Mouse (Mus musculus) cerebellum, adult 9-11 months (tissue): Measurements from ENCODE around the gene Zmynd8.

Experiments
- DNase-seq: peaks from one replicate; pipeline ENCODE4 v3.0.0; 2022

The Zmynd8 gene

GRCm38 (mm10) chr2:165878907-165879361 is 19.9 kb downstream of the Zmynd8 start:
- DNase-seq: no peak

GRCm38 (mm10) chr2:165878021-165878585 is 20.7 kb downstream of the Zmynd8 start:
- no peak for DNase-seq

DNA sequence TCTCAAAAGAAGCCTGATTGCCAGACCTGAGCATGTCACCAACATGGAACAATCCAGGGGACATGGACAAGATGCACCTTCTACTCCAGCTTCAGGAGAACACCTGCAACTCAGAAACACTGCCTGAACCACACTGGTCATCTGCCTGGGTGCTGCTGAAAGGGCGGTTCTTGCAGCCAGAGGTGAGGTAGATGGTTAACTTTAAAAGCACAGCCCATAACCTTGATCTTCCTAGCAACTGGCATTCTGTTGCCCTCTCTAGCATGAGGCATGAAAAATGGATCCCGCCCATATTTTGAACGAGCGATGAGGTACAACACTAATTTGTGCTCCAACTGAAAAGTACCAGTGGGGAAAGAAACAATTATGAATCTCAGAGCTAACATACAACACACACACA is 21.6 kb downstream of the Zmynd8 start:
- no peak for DNase-seq

DNA sequence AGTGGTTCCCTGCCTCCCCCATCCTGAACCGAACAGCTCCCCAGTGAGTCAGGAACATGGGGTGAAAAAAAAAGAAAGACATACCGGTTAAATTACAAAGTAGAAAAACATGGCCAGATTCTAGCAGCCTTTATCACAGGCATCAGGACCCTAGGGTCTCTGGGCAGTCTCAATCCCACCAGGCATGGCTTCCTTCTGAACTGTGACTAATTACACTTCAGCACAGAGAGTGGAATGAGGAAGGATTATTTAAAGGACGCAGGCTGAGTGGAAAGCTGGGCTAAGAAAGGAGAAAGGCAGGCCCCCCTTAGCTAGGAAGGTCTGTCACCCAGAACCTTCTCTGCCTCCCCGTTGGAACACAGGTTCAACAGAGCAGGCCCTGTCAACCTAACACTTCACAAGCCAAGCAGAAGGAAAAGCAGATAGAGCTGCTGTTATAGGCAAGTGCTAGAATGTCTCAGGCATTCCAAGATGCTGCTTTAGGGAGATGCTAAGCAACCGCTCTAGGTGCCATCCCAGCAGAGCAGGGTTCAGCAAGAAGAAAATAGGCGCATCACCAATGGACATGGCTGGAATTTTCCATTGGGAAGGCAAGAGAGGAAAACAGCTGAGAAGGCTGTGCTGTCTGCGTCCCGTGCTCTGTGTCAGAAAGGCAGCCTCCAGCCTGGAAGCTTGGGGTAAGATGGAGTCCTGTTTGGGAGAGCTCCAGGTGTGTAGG is 22.5 kb downstream of the Zmynd8 start:
- peak; percentile 74 for DNase-seq

DNA sequence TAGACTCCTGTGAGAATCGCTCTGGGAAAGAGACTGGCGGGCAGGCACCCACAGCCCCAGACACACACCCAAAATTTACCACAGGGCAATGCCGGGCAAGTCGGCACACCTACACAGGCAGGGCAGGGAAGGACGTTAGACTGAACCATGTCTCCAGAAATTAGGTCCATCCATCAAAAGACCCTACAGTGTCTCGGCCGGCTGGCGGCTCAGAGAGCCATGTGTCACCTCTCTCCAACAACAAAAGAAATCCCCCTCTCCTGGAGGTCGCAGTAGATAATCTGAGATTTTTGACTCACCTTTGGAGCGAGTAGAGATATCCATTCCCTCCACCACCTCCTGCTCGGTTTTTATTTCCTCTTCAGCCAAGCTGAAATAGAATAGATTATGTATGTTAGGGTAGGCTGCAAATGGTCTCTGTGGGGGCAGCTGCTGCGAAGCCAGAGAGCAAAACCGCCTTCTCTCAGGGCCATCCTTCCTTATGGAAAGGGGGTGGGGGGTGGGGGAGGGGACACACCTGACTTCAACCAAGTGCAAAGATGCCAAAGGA is 23.3 kb downstream of the Zmynd8 start:
- no peak for DNase-seq

DNA sequence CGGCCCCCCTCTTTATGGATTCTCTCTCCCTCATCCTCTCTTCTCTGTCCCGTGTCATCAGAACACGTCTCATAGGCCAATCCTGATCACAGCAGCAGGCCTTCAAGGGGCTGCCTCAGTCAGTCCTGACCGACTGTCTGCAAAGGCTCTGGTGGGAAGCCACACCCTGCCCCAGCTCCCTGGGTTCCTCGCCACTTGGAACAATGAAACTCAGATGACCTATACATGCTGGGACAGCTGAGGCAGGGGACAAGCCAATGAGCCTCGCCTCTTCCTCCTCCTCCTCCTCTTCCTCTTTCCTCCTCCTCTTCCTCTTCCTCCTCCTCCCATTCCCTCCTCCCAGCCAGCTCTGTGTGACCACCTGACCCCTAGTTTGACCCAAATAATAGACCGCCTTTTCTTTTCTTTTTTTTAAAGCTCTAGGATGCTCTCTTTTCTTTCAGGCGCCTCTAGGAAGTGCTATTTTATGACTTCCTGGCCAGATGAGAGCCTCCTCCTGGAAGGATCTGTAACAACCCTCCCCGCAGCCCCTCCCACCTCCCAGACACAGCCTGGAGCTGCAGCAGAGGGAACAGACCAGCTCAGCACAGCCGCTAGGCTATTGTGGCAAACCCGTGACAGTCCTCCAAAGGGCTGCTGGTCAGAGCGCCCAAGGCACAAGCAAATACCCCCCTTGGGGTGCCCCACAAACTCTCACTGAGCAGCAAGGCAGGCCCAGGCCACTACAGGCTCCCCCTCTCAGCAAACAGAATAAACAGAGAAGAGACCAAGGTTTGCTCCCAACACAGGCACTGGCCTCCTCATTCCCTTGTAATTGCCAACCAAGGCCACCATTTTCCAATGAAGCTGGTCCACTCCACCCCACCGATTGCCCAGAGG is 24.1 kb downstream of the Zmynd8 start:
- DNase-seq: peak; percentile 87

GRCm38 (mm10) chr2:165873777-165874176 is 25.0 kb downstream of the Zmynd8 start:
- DNase-seq: peak; percentile 56

GRCm38 (mm10) chr2:165873196-165873595 is 25.6 kb downstream of the Zmynd8 start:
- DNase-seq: no peak

- no peak for DNase-seq
Observed at GRCm38 (mm10) chr2:165869257-165869656, 29.6 kb downstream of the Zmynd8 start.

GRCm38 (mm10) chr2:165868522-165869175 is 30.2 kb downstream of the Zmynd8 start:
- DNase-seq: peak; percentile 63

DNA sequence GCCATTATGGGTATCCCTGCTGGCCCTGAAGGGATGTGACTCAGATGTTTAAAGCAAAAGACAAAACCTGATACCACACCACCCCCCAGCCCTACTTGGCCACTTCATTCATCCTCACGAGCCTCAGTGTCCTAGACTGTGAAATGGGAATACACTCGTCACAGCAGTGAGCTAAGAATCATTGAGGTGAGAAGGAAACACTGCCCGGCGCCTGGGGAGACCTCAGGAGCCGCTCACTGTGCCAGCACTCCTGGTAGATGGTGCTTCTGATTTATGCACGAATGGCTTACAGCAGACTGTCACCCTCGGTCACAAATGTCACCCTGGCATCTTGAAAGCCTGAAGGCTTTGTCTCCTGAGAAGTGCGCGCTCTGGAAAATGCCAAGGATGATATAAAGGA is 31.3 kb downstream of the Zmynd8 start:
- no peak for DNase-seq

DNA sequence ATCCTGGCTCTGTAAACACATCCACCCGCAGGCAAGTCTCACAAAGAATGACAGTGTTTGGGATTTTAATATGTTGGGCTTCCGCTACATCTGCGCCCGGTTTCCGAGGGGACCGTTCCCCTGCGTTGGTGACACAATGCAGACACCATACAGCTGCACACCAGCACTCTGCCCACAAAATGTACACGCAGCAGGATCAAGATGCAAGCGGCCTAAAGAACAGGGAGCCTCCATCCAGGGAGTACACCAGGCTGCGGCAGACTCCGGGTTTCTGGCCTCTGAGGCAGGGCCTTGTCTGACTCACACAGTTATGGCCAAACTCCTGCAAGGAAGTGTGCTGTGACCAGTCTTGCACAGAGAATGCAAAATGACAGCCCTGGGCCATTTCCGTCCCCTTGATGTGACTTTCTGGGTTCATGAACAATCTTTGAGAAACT is 31.8 kb downstream of the Zmynd8 start:
- peak; percentile 69 for DNase-seq

GRCm38 (mm10) chr2:165866412-165866811 is 32.4 kb downstream of the Zmynd8 start:
- DNase-seq: no peak

DNA sequence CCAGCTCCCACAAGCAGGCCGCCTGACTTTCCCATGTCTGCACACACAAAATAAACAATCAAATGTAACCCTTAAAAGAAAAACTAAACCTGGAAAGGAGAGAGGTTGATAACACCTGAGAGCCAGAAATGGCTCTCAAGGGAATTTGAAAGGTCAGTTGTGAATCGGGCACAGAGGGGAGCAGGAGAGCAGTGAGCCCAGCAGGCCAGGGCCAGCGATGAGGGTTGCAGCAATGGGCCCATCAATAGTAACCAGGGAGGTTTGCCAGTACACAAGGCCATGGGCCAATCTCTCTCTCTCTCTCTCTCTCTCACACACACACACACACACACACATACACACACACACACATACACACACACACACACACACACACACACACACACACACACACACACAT is 34.0 kb downstream of the Zmynd8 start:
- DNase-seq: no peak

DNA sequence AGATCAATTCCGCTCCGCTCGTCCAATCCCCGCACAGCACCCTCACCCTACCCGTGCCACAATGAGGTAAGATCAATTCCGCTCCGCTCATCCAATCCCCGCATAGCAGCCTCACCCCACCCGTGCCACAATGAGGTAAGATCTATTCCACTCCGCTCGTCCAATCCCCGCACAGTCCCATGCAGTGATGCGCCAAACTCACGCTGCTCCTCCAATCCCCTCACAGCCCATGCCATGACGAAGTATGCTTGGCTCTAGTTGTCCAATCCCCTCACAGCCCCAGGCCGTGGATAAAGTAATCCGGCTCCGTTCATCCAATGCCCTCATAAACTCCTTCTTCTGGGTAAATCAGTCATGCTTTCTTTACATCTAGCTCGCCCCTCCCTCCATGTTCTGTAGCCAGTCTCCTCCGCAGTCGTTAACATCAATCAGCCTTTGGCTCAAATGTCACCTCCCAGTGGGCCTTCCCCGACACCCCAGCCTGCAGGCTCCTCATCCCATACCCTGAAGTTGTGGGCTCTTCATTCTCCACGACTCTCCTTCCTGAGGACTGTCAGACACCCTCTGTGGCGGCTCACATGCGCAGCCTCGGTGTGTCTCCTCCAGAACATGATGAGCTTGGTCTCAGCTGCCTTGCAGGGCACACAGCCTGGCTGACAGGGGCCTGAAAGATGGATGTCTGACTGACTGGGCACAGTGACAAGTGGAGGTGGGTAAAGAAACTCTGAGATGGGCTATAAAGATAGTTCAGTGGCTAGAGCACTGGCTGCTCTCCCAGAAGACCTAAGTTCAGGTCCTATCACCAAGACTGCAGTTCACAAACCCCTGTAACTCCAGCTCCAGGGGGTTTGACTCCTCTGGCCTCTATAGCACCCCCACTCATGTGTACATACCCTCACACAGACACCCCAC is 36.9 kb downstream of the Zmynd8 start:
- no peak for DNase-seq

DNA sequence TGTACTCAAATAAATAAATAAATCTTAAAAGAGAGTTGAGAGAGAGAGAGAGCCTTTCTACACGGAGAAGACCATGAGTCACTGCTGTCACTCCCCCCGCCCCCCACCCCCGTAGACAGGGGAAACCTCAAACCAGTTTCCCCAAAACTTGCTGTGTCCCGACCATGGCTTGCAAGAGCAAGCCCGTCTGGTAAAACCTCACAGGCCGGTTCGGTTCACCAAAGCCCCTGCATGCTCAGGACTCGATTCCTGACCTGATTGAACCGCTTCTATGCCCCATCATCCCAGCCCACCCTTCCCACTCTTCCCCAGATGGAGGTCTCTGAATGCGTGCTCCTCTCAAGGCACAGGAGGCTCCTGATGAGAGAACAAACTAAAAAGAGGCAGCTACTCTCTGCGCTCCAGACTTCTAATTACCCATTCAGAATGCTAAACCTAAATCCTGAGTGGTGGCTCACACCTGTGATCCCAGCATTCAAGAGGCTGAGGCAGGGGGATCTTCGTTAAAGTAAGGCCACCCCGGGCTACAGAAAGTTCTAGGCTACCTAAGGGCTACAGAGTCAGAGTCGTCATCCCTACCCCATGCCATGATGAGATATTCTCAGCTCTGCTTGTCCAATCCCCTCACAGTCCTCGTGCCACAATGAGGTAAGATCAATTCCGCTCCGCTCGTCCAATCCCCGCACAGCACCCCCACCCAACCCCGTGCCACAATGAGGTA is 37.7 kb downstream of the Zmynd8 start:
- DNase-seq: no peak

DNA sequence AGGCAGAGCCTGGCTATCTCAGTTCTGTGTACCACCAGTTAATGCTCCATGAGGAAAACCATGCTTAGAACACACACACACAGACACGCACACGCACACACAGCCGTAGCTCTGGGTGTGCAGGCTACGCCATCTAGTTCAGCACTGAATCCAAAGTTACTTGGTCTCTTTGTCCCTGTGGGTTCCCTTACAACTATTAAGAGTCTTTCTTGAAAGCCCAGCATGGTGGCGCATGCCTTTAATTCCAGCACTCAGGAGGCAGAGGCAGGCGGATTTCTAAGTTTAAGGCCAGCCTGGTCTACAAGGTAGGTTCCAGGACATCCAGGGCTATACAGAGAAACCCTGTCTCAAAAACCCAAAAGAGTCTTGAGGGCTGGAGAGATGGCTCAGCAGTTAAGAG is 38.4 kb downstream of the Zmynd8 start:
- no peak for DNase-seq

DNA sequence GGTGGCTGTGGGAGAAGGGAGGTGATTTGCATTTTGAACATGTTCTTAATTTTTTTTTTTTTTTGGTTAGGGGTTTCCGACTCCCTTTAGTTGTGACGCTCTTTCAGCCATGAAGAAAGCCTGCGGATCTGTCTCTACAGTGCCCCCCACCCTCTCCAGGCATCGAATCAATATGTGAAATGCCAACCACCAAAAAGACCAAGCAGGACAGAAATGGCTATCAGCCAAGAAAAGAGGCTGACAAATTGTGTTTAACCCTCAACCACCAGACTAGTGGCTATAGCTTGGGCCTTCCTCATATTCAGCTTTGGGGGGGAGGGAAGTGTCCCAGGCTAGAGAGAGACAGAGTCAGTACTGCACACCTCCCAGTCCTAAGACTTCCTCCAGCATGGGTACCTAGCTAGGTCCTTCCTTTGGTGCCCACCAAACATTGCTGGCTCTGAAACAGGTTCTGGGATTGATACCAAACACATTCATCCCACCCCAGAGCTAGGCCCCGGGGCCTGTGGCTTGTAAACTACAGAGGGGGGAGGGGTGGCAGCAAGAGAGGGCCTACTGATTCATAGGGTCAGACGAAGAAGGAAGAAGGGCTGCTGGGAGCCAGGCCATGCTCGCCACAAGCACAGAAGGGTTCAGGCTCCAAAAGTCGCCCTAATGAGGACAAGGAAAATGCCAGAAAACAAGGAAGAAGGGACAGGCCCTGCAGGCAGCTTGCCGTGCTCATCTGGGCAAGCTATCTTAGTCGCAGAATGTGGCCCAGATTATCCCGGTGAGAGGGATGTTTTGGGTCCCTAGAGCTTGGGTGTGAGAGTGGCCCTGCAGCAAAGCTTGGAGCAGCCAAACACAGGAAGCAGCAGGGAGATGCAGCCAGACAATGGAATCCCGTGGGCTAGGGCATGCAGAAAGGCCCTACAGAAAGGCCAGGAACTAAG is 40.1 kb downstream of the Zmynd8 start:
- DNase-seq: peak; percentile 71

GRCm38 (mm10) chr2:165857841-165858426 is 40.9 kb downstream of the Zmynd8 start:
- DNase-seq: peak; percentile 73
